Mouse (Mus musculus): ENCODE results near the gene Nckipsd. TPM values are rescaled to one million over a fixed set of nuclear protein-coding genes. Genes with fewer than 3 reads are reported as not detected.

Gene Nckipsd
- polyA plus RNA-seq, 1 experiment: 3.9 TPM

- Histone ChIP-seq H3K4me3 (ENCODE audit: insufficient read depth, low read depth, low read length) (no peak overlapping the region), H3K4me1 (ENCODE audit: control insufficient read depth, insufficient read depth, insufficient read length, low read length) (peaks cover 19% of the 10 kb centered on the region), H3K27ac (replicated peaks; ENCODE audit: low read depth, low read length) (no peak overlapping the region)
These were observed 15.9 kb upstream of the Nckipsd start for GRCm38 (mm10) chr9:108792307-108792706.

- Histone ChIP-seq H3K27ac (replicated peaks; ENCODE audit: low read depth, low read length) (no peak overlapping the region), H3K4me3 (ENCODE audit: insufficient read depth, low read depth, low read length) (no peak overlapping the region), H3K4me1 (ENCODE audit: control insufficient read depth, insufficient read depth, insufficient read length, low read length) (peaks cover 19% of the 10 kb centered on the region)
These were observed 15.4 kb upstream of the Nckipsd start for GRCm38 (mm10) chr9:108792730-108793129.

- H3K4me1 ChIP-seq (ENCODE audit: control insufficient read depth, insufficient read depth, insufficient read length, low read length): peaks cover 19% of the 10 kb centered on the region
- no peak overlapping the region for H3K27ac ChIP-seq (replicated peaks; ENCODE audit: low read depth, low read length)
- no peak overlapping the region for H3K4me3 ChIP-seq (ENCODE audit: insufficient read depth, low read depth, low read length)
These were observed 12.9 kb upstream of the Nckipsd start for GRCm38 (mm10) chr9:108795281-108795680.

- Histone ChIP-seq H3K27ac (replicated peaks; ENCODE audit: low read depth, low read length) (no peak overlapping the region), H3K4me1 (ENCODE audit: control insufficient read depth, insufficient read depth, insufficient read length, low read length) (peaks cover 19% of the 10 kb centered on the region), H3K4me3 (ENCODE audit: insufficient read depth, low read depth, low read length) (no peak overlapping the region)
These were observed 12.4 kb upstream of the Nckipsd start for GRCm38 (mm10) chr9:108795762-108796161.

GRCm38 (mm10) chr9:108796351-108796981 is 11.7 kb upstream of the Nckipsd start:
- H3K4me3 ChIP-seq (ENCODE audit: insufficient read depth, low read depth, low read length): no peak overlapping the region

GRCm38 (mm10) chr9:108797477-108797876 is 10.7 kb upstream of the Nckipsd start:
- Histone ChIP-seq H3K4me3 (ENCODE audit: insufficient read depth, low read depth, low read length) (no peak overlapping the region), H3K4me1 (ENCODE audit: control insufficient read depth, insufficient read depth, insufficient read length, low read length) (peaks cover 14% of the 10 kb centered on the region), H3K27ac (replicated peaks; ENCODE audit: low read depth, low read length) (no peak overlapping the region)

More at GRCm38 (mm10) chr9:108796351-108796981, 11.7 kb upstream of the Nckipsd start:
- H3K27ac ChIP-seq (replicated peaks; ENCODE audit: low read depth, low read length): 0 out of 2 replicates have a peak overlapping the region, but pooled peaks have one; percentile 5
- peaks cover 19% of the 10 kb centered on the region for H3K4me1 ChIP-seq (ENCODE audit: control insufficient read depth, insufficient read depth, insufficient read length, low read length)

- Histone ChIP-seq H3K4me1 (ENCODE audit: control insufficient read depth, insufficient read depth, insufficient read length, low read length) (peaks cover 7% of the 10 kb centered on the region), H3K4me3 (ENCODE audit: insufficient read depth, low read depth, low read length) (no peak overlapping the region), H3K27ac (replicated peaks; ENCODE audit: low read depth, low read length) (no peak overlapping the region)
These were observed 9.6 kb upstream of the Nckipsd start for GRCm38 (mm10) chr9:108798508-108799075.

GRCm38 (mm10) chr9:108799564-108799963 is 8.6 kb upstream of the Nckipsd start:
- no peak overlapping the region for H3K4me3 ChIP-seq (ENCODE audit: insufficient read depth, low read depth, low read length)
- H3K27ac ChIP-seq (replicated peaks; ENCODE audit: low read depth, low read length): no peak overlapping the region
- peaks cover 7% of the 10 kb centered on the region for H3K4me1 ChIP-seq (ENCODE audit: control insufficient read depth, insufficient read depth, insufficient read length, low read length)

GRCm38 (mm10) chr9:108805768-108806167 is 2.4 kb upstream of the Nckipsd start:
- no peak overlapping the region for H3K27ac ChIP-seq (replicated peaks; ENCODE audit: low read depth, low read length)
- no peak overlapping the region for H3K4me3 ChIP-seq (ENCODE audit: insufficient read depth, low read depth, low read length)
- H3K4me1 ChIP-seq (ENCODE audit: control insufficient read depth, insufficient read depth, insufficient read length, low read length): peaks cover 4% of the 10 kb centered on the region; the same call in 1 of the 2 replicates

- H3K4me1 ChIP-seq (ENCODE audit: control insufficient read depth, insufficient read depth, insufficient read length, low read length): peaks cover 4% of the 10 kb centered on the region; the same call in 1 of the 2 replicates
- no peak overlapping the region for H3K27ac ChIP-seq (replicated peaks; ENCODE audit: low read depth, low read length)
- H3K4me3 ChIP-seq (ENCODE audit: insufficient read depth, low read depth, low read length): no peak overlapping the region
These were observed 1.8 kb upstream of the Nckipsd start for GRCm38 (mm10) chr9:108806379-108806778.

GRCm38 (mm10) chr9:108806831-108807230 is 1.3 kb upstream of the Nckipsd start:
- Histone ChIP-seq H3K27ac (replicated peaks; ENCODE audit: low read depth, low read length) (no peak overlapping the region), H3K4me1 (ENCODE audit: control insufficient read depth, insufficient read depth, insufficient read length, low read length) (peaks cover 4% of the 10 kb centered on the region; the same call in 1 of the 2 replicates), H3K4me3 (ENCODE audit: insufficient read depth, low read depth, low read length) (no peak overlapping the region)

- no peak overlapping the region for H3K27ac ChIP-seq (replicated peaks; ENCODE audit: low read depth, low read length)
- no peak overlapping the region for H3K4me3 ChIP-seq (ENCODE audit: insufficient read depth, low read depth, low read length)
These were observed 494 bp upstream of the Nckipsd start for GRCm38 (mm10) chr9:108807674-108808073.

GRCm38 (mm10) chr9:108809188-108809587 is 1.0 kb downstream of the Nckipsd start:
- peak overlapping the region; percentile 91 for H3K4me3 ChIP-seq (ENCODE audit: insufficient read depth, low read depth, low read length)
- peak overlapping the region; percentile 35 for H3K27ac ChIP-seq (replicated peaks; ENCODE audit: low read depth, low read length)
- peaks cover 4% of the 10 kb centered on the region; the same call in 1 of the 2 replicates for H3K4me1 ChIP-seq (ENCODE audit: control insufficient read depth, insufficient read depth, insufficient read length, low read length)

More at GRCm38 (mm10) chr9:108807674-108808073, 494 bp upstream of the Nckipsd start:
- peaks cover 4% of the 10 kb centered on the region; the same call in 1 of the 2 replicates for H3K4me1 ChIP-seq (ENCODE audit: control insufficient read depth, insufficient read depth, insufficient read length, low read length)

- H3K27ac ChIP-seq (replicated peaks; ENCODE audit: low read depth, low read length): peak overlapping the region; percentile 11; the same call in 1 of the 2 replicates
- no peak overlapping the region; the same call in 1 of the 2 replicates for H3K4me3 ChIP-seq (ENCODE audit: insufficient read depth, low read depth, low read length)
- H3K4me1 ChIP-seq (ENCODE audit: control insufficient read depth, insufficient read depth, insufficient read length, low read length): peaks cover 4% of the 10 kb centered on the region; the same call in 1 of the 2 replicates
These were observed 1.6 kb downstream of the Nckipsd start for GRCm38 (mm10) chr9:108809723-108810122.

- Histone ChIP-seq H3K4me1 (ENCODE audit: control insufficient read depth, insufficient read depth, insufficient read length, low read length) (peaks cover 4% of the 10 kb centered on the region; the same call in 1 of the 2 replicates), H3K27ac (replicated peaks; ENCODE audit: low read depth, low read length) (no peak overlapping the region), H3K4me3 (ENCODE audit: insufficient read depth, low read depth, low read length) (no peak overlapping the region)
These were observed 2.3 kb downstream of the Nckipsd start for GRCm38 (mm10) chr9:108810516-108810915.

GRCm38 (mm10) chr9:108815557-108815956 is 7.4 kb downstream of the Nckipsd start:
- no peaks in the 10 kb centered on the region for H3K4me1 ChIP-seq (ENCODE audit: control insufficient read depth, insufficient read depth, insufficient read length, low read length)
- H3K4me3 ChIP-seq (ENCODE audit: insufficient read depth, low read depth, low read length): no peak overlapping the region
- no peak overlapping the region for H3K27ac ChIP-seq (replicated peaks; ENCODE audit: low read depth, low read length)

Measured in brown adipose tissue, adult 24 weeks (tissue).